Mouse (Mus musculus) ES-E14 (cell line): ENCODE measurements around the gene Naa15. TPM values are rescaled to one million over a fixed set of nuclear protein-coding genes. Genes with fewer than 3 reads are reported as not detected.

ENCODE experiments used
- DNase-seq: peaks from one replicate; pipeline ENCODE4 v3.0.0-alpha.2; 2013; ENCODE audit warnings: low read depth, low spot score
- H3K27ac ChIP-seq: 2 replicates; pipeline ENCODE4 v1.5.1; 2012; ENCODE audit warnings: low read depth, mild to moderate bottlenecking, low read length, moderate library complexity, mixed read lengths; ENCODE audit not compliant: poor library complexity, insufficient read depth, severe bottlenecking
- H3K36me3 ChIP-seq: 2 replicates; pipeline ENCODE4 v1.6.1; 2012; ENCODE audit warnings: mild to moderate bottlenecking, low read length, moderate library complexity, mixed read lengths; ENCODE audit not compliant: control insufficient read depth, poor library complexity, insufficient read depth, severe bottlenecking
- H3K4me1 ChIP-seq, 2 experiments: fragments of 150-350 bp in 1 of 2; sonication (generic) in 1 of 2; 2 replicates each; pipeline ENCODE4 v1.6.1; 2012; ENCODE audit warnings: low read length in 2 of 2, mild to moderate bottlenecking in 1 of 2, mixed read lengths in 1 of 2; ENCODE audit not compliant: control insufficient read depth in 2 of 2, insufficient read depth in 2 of 2, poor library complexity in 1 of 2
- H3K4me3 ChIP-seq, 2 experiments: fragments of 150-350 bp in 1 of 2; sonication (generic) in 1 of 2; 2 replicates each; pipeline ENCODE4 v1.5.1; 2012; ENCODE audit warnings: low read length in 2 of 2, low read depth in 1 of 2, mild to moderate bottlenecking in 1 of 2, mixed read lengths in 1 of 2; ENCODE audit not compliant: insufficient read depth in 1 of 2, poor library complexity in 1 of 2, severe bottlenecking in 1 of 2
- H3K9ac ChIP-seq: 2 replicates; pipeline ENCODE4 v1.6.1; 2012; ENCODE audit warnings: low read depth, mild to moderate bottlenecking, low read length, mixed read lengths; ENCODE audit not compliant: poor library complexity, insufficient read depth, severe bottlenecking
- H3K9me3 ChIP-seq: fragments of 150-350 bp; sonication (generic); 2 replicates; pipeline ENCODE4 v1.6.1; 2012; ENCODE audit warnings: low read depth, mild to moderate bottlenecking, low read length; ENCODE audit not compliant: control insufficient read depth, insufficient read depth
- CHD2 ChIP-seq: IDR thresholded peaks from 2 replicates; pipeline ENCODE4 v1.6.1; 2014; ENCODE audit warnings: mild to moderate bottlenecking, low read depth, low read length, inconsistent platforms
- HCFC1 ChIP-seq: IDR thresholded peaks from 2 replicates; pipeline ENCODE4 v1.6.1; 2012; ENCODE audit warnings: low read length, inconsistent platforms, borderline replicate concordance; ENCODE audit not compliant: insufficient read depth
- MAFK ChIP-seq: IDR thresholded peaks from 2 replicates; pipeline ENCODE4 v1.6.1; 2014; ENCODE audit warnings: mild to moderate bottlenecking, low read depth, low read length, inconsistent platforms; ENCODE audit not compliant: insufficient read depth
- ZC3H11A ChIP-seq: IDR thresholded peaks from 2 replicates; pipeline ENCODE4 v1.6.1; 2012; ENCODE audit warnings: low read depth, mild to moderate bottlenecking, inconsistent platforms, low read length, borderline replicate concordance
- ZNF384 ChIP-seq: IDR thresholded peaks from 2 replicates; pipeline ENCODE4 v1.6.1; 2012; ENCODE audit warnings: low read depth, low read length, inconsistent platforms
- in situ Hi-C, 2 experiments: fragments of 600-800 bp; cut with MboI; formaldehyde crosslinking; loops; one replicate each; pipeline ENCODE4 v1.15.1; 2025; ENCODE audit warnings: low sequenced_read_pairs in 2 of 2, inconsistent platforms in 1 of 2; ENCODE audit not compliant: unreplicated experiment in 2 of 2
- total RNA-seq: library from RNA; depleted of rRNA; stranded (reverse); fragments of 300-350 nt; gene quantifications from 2 replicates; pipeline ENCODE4 v1.2.3, GENCODE M21; 2012

Gene Naa15
- total RNA-seq, 1 experiment, result 53.4 TPM

- no peaks in the 10 kb centered on the region for H3K9me3 ChIP-seq
- in situ Hi-C loops, result loop anchor here in 1 of 2 experiments (25.0 kb wide), 1 partner anchor 739 kb away; no protein-coding TSS in a partner anchor
- H3K36me3 ChIP-seq, result peaks cover 2% of the 10 kb centered on the region; the same call in 1 of the 2 replicates
- DNase-seq, result no peak
- H3K27ac ChIP-seq, result no peak overlapping the region
- H3K4me1 ChIP-seq, result peaks cover 0 to 2% of the 10 kb centered on the region in 2 experiments; a peak in 1 of 4 replicates
- no peak overlapping the region for H3K4me3 ChIP-seq
- no peak overlapping the region for H3K9ac ChIP-seq
- no peak for TF ChIP-seq CHD2
- TF ChIP-seq ZNF384, result no peak
- TF ChIP-seq HCFC1, result no peak
- TF ChIP-seq ZC3H11A, result no peak
- no peak for TF ChIP-seq MAFK
These were observed 83.7 kb downstream of the Naa15 start for GRCm38 (mm10) chr3:51498659-51499058.

GRCm38 (mm10) chr3:51499876-51500275 is 84.9 kb downstream of the Naa15 start:
- no peak for DNase-seq
- Histone ChIP-seq H3K36me3 (no peaks in the 10 kb centered on the region), H3K4me3 (no peak overlapping the region), H3K4me1 (no peaks in the 10 kb centered on the region), H3K9ac (no peak overlapping the region), H3K9me3 (no peaks in the 10 kb centered on the region), H3K27ac (no peak overlapping the region)
- in situ Hi-C loops, result loop anchor here in 1 of 2 experiments (25.0 kb wide), 1 partner anchor 737 kb away; no protein-coding TSS in a partner anchor
- TF ChIP-seq HCFC1, result no peak
- no peak for TF ChIP-seq ZNF384
- no peak for TF ChIP-seq CHD2
- no peak for TF ChIP-seq ZC3H11A
- no peak for TF ChIP-seq MAFK

GRCm38 (mm10) chr3:51504385-51504952 is 89.5 kb downstream of the Naa15 start:
- H3K36me3 ChIP-seq, result no peaks in the 10 kb centered on the region
- H3K27ac ChIP-seq, result no peak overlapping the region
- H3K9ac ChIP-seq, result no peak overlapping the region
- no peak overlapping the region for H3K4me3 ChIP-seq
- no peaks in the 10 kb centered on the region for H3K4me1 ChIP-seq
- in situ Hi-C loops, result no loop called here
- TF ChIP-seq HCFC1, result no peak
- no peak for DNase-seq
- no peaks in the 10 kb centered on the region for H3K9me3 ChIP-seq

GRCm38 (mm10) chr3:51505465-51505864 is 90.5 kb downstream of the Naa15 start:
- Histone ChIP-seq H3K36me3 (no peaks in the 10 kb centered on the region), H3K27ac (no peak overlapping the region), H3K9ac (peak overlapping the region; percentile 14), H3K9me3 (no peaks in the 10 kb centered on the region), H3K4me1 (no peaks in the 10 kb centered on the region), H3K4me3 (peak overlapping the region; percentile 11 to 19; a peak in 3 of 4 replicates)
- TF ChIP-seq ZC3H11A, result no peak
- no peak for TF ChIP-seq MAFK
- no peak for TF ChIP-seq CHD2
- no peak for TF ChIP-seq ZNF384
- no peak for TF ChIP-seq HCFC1
- in situ Hi-C loops, result no loop called here
- DNase-seq, result no peak

GRCm38 (mm10) chr3:51510903-51511302 is 96.0 kb downstream of the Naa15 start:
- Histone ChIP-seq H3K9ac (no peak overlapping the region), H3K27ac (no peak overlapping the region), H3K9me3 (no peaks in the 10 kb centered on the region), H3K4me1 (no peaks in the 10 kb centered on the region), H3K36me3 (no peaks in the 10 kb centered on the region), H3K4me3 (no peak overlapping the region)
- TF ChIP-seq CHD2 (no peak), ZC3H11A (peak; percentile 68)
- in situ Hi-C loops, result loop anchor here in 1 of 2 experiments (10.0 kb wide), 1 partner anchor 144 kb away; no protein-coding TSS in a partner anchor
- peak; percentile 70 for DNase-seq
